20 mouse cellular contexts compared by ENCODE assay signal in genomic region chr7:52157753-52158152, GRCm38 (mm10).
DNase-seq lines count a peak whose midpoint lies in the region; ATAC-seq lines count a peak whose summit lies in the region.
"Had no signal": no experiment of that assay in that cellular context is flagged by ENCODE, and none has a peak within 500 bp of the region (broad histone marks: within the 10 kb centered on the region; RNA-seq: fewer than 3 reads in every experiment).

No protein-coding gene starts in this region.

- no peak for DNase-seq in frontal cortex, adult 2 months (ENCODE audit: extremely low spot score in 1 of 2, low spot score in 1 of 2)
- peak; percentile 17 for DNase-seq in brain, adult 2 months (ENCODE audit: low read depth, low spot score)
- peak; percentile 23 for DNase-seq in telencephalon, adult 2 months (ENCODE audit: low read depth, low spot score)
- no peak for DNase-seq in lung, postnatal 10 days
- DNase-seq in spleen, postnatal 14 days (ENCODE audit: low spot score in 2 of 2) = no peak
- DNase-seq: adrenal gland, adult 2 months; adrenal gland, adult 8-10 months; adrenal gland, postnatal 10 days; adrenal gland, postnatal 14 days; adrenal gland, postnatal 25 days; adrenal gland, postnatal 36 days; B cell, adult 2 months; cerebellum, adult 11 months; cerebellum, adult 11-12 months; cerebellum, adult 18-20 months; cerebellum, adult 2 months had no signal

- ATAC-seq in frontal cortex, adult (ENCODE audit: low TSS enrichment) = peak; percentile 86
- ATAC-seq: activated CD4-positive, CD25-positive, alpha-beta regulatory T cell, adult 4 months; CD4-positive, CD25-positive, alpha-beta regulatory T cell, adult 4 months; Patski had no signal

Comparison
In these comparisons a context has a peak if more than half of its experiments do, and no peak if none do; other contexts are left out.
1. DNase-seq: peak in brain, adult 2 months (single experiment) and telencephalon, adult 2 months (single experiment); none in frontal cortex, adult 2 months (0 of 2), lung, postnatal 10 days (single experiment) and spleen, postnatal 14 days (0 of 2).